Mouse (Mus musculus) activated CD4-positive, CD25-positive, alpha-beta regulatory T cell, adult 4 months (primary cell): Measurements from ENCODE around the gene Dbi. TPM values are rescaled to one million over a fixed set of nuclear protein-coding genes. Genes with fewer than 3 reads are reported as not detected.

Experiments used
- ATAC-seq: one replicate; pipeline ENCODE4 v1.8.0; 2017
- polyA plus RNA-seq, 2 experiments: library from polyadenylated mRNA; unstranded; fragments of 100-300 nt; shearing (Covaris generic); gene quantifications; one replicate each; pipeline ENCODE4 v1.2.1; 2017

The Dbi gene
- 100 to 1,000 TPM; 210 to 248 TPM for polyA plus RNA-seq

GRCm38 (mm10) chr1:120120969-120121811 is at the start of gene Dbi, which contains the start of gene 3110009E18Rik:
Dbi (minus strand) TSS chr1:120121078.
3110009E18Rik (plus strand) TSS chr1:120121187.
- peak; percentile 99 for ATAC-seq

DNA sequence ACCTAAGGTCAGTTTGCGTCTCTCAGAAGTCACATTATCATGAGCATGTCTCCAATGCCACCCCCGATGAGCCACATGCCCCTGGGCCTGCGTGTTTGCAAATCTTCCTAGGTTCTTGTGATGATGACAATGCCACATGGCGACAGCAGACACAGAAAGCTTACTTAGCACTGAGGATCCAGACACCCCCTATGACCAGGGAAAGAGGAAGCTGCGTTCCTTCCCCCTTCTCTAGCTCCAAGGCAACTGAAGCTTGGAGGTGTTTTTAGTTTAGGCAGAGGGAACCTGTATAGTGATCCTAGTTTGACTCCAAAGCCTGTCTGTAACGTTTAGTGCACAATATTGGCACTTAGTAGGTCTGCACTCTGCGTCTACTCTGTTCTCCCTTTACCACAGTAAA is 49.4 kb upstream of the Dbi start:
- no peak for ATAC-seq

- no peak for ATAC-seq
These were observed 47.8 kb upstream of the Dbi start for GRCm38 (mm10) chr1:120168674-120169073.

DNA sequence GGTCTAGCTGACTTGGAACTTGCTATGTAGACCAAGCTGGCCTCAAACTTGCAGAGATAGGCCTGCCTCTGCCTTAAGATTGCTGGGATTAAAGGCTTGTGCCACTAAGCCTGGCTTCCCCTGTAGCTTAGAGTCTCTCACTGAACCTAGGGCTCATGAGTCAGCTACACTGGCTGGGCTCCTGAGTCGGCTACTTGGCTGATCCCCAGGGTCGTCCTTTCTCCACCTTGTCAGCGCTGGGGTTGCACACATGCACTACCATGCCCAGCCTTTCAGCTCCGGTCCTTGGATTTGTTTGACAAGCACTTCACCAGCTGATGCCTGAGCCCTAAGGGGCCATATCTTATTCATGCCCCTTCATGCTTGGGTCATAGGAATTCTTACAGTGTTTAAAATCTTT is 47.1 kb upstream of the Dbi start:
- no peak for ATAC-seq

DNA sequence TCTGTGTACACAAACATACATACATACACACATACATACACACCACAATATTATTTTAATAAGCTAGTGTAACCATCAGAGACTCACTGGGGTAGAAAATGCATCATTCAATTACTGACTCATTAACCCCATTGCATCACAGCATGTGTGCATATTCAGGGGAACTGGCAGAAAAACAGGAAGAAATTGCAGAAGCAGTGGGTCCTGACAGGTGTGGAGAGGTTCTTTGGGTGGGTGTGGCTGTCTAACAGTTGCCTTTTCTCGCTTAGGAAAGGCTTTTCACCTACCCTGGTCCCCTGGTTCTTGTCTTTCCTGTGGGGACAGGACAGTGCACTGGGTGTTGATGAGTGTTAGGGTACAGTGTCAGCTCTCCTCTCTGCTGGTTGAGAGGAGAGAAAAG is 41.7 kb upstream of the Dbi start:
- no peak for ATAC-seq

DNA sequence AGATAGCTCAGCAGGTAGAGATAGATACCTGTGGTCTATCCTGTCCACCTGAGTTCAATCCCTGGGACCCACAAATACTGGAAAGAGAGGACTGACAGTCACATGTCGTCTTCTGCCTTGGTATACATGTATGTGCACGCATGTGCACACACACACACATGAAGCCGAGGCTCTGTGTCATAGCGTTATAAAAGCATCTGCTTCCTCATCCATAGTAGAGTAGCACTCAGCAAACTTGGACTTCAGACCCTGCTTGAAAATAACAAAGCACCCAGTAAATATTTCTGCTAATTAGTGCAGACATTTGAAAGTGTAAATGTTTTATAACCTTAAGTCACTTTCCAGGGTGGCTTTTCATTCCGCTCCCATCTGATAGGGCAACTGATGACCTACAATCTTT is 40.6 kb upstream of the Dbi start:
- no peak for ATAC-seq

DNA sequence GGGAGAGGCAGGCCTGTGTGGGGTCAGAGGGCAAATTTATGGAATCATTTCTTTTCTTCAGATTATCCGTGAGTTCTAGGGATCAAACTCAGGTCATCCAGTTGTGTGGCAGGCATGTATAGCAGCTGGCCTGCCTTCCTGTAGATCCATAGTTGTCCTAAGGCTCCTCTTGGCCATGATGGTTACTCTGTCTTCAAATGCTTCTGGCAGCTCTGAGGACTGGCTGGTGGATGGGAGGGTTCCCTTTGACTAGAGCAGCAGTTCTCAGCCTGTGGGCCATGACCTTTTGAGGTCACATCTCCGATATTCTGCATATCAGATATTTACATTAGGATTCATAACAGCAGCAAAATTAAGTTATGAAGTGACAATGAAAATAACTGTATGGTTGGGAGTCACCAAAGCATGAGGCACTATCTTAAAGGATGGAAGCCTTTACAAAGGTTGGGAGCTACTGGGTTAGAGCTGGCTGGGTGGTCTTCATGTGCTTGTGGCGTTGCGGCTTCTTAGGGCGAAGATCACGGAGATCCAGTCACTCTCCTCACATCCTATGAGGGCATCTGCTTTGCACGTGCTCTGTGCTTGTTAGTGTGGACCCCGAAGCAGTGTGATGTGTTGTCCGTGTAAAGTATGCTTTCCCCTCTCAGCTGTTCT is 37.7 kb upstream of the Dbi start:
- ATAC-seq, result no peak

DNA sequence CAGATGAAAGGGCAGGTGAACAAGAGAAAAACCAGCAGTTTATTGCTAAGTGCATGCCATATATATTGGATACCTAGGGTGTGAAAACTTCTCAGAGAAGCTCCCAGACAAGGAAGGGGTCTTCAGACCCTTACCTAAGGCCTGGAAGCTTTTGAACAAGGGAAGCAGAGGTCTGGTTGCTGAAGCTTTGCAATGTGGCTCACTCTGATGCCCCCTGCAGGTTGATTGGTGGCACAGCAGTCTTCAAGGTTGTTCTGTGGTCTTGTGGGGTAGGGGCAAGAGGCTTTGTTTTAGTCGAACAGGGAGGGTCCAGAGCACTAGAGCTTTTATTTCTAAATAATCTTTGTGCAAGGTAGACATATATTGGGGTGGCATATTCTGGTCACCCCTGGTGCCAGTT is 34.4 kb upstream of the Dbi start:
- ATAC-seq, result peak; percentile 65

- ATAC-seq, result peak; percentile 46
These were observed 33.4 kb upstream of the Dbi start for GRCm38 (mm10) chr1:120154232-120154631.

GRCm38 (mm10) chr1:120146994-120147393 is 26.1 kb upstream of the Dbi start:
- ATAC-seq, result peak; percentile 36

GRCm38 (mm10) chr1:120145527-120146216 is 24.8 kb upstream of the Dbi start:
- ATAC-seq, result no peak

DNA sequence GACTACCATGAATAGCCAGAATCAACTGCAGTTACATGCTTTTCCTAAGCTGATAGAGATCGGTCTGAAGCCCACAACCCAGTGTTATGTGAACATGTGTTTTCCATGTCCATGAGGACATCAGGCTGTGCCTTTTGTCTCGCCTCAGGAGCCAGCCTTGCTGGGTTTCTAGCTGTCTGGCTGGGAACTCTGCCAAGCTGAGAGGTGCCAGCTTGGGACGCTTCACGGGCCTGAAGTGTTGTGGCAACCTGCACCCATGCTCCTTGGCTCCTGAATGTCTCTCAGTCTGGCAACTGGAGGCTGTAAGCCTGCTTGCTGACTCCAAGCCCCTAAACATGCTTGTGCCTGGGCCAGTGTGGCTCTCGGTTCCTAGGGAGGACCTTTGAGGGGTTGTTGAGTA is 21.7 kb upstream of the Dbi start:
- ATAC-seq, result no peak

DNA sequence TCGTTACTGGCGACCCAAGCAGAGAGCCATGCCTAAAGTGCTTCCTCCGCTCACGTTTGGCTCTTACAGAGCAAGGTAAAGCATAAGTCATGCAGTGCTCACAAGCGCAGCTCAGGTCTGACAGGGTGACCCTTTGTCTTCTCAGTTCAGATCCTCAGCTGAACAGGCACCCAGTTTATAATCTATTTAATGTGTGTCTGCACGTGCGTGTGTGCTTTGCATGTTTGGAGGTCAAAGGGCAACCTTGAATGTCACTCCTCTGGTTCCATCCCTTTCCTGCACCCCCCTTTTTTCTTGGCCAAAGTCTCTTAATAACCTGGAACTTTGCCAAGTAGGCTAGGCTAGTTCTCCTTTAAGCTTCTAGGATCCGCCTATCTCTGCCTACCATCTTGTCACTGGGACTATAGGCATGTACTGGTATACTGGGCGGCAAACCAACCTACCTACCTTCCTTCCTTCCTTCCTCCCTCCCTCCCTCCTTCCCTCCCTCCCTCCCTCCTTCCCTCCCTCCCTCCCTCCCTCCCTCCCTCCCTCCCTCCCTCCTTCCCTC is 19.3 kb upstream of the Dbi start:
- no peak for ATAC-seq

GRCm38 (mm10) chr1:120138923-120139540 is 18.2 kb upstream of the Dbi start:
- ATAC-seq, result no peak

- ATAC-seq, result no peak
These were observed 15.3 kb upstream of the Dbi start for GRCm38 (mm10) chr1:120135934-120136786.

GRCm38 (mm10) chr1:120132376-120132775 is 11.5 kb upstream of the Dbi start:
- no peak for ATAC-seq

DNA sequence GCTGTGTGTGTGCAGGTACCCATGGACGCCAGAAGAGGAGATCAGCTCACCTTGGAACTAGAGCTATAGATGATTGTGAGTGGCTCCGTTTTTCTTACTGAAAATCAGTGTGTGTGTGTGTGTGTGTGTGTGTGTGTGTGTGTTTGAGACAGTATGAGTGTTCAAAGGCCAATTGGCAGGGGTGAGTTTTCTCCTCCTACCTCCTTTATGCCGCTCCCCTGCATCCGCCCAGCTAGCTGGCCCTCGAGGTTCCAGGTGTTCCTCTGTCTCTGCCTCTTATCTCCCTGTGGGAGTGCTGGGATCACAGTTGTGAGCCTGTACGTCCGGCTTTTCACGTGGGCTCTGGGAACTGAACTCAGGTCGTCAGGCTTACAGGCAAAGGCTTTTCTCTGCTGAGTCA is 5.4 kb upstream of the Dbi start:
- ATAC-seq, result no peak

- no peak for ATAC-seq
These were observed 4.6 kb upstream of the Dbi start for GRCm38 (mm10) chr1:120125471-120125870.

DNA sequence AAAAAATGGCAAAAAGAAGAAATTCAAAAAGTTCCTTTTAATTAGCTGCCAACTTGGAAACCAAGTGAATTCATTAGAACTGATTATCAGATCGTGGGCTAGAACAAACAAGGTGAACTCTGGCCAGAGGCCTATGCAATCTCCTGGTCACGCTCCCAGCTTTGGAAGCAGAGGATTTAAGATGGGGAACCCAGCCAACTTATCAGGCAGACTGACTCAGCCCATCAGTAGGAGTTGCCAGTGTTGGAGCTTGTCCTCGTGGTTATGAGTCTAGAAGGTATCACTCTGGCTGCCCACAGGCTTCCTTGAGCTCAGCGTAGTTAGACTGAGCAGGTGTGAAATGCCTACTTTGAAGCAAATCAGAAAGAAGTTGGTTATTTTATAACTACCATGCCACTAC is 4.0 kb upstream of the Dbi start:
- ATAC-seq, result no peak

- no peak for ATAC-seq
These were observed 1.9 kb upstream of the Dbi start for GRCm38 (mm10) chr1:120122634-120123383.

DNA sequence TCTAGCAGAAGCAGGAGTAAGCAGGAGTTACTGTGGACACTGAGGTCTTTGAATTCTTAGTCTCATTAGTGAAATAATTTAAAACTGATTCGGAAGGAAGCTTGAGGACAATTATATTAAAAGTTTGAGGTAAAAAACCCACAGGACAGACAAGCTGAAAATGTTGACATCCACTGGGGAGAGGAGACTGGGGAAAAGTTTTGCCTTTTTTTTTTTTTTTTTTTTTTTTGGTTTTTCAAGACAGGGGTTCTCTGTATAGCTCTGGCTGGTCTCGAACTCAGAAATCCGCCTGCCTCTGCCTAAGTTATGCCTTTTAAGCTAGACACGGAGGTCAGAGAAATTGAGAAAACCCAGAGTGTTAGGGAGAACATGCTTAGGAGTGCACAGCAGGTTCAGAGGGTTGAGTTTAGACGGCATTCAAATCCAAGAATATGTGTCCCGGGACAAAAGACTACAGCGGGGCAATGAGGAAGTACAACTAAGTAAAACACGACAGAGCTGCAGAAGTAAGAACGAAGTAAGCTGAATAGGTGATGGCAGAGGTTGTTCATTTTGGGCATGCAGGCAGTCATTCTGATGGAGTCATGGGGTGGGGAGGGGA is 1.2 kb upstream of the Dbi start:
- ATAC-seq, result no peak
